Mouse (Mus musculus): ENCODE results near the gene Mettl22. TPM values are rescaled to one million over a fixed set of nuclear protein-coding genes. Genes with fewer than 3 reads are reported as not detected.

Gene Mettl22
- polyA plus RNA-seq, 1 experiment from 2014 or later: 22.3 TPM

GRCm38 (mm10) chr16:8491743-8492490 lies 21.3 kb downstream of the Mettl22 start:
- Histone ChIP-seq H3K4me1 (replicated peaks; ENCODE audit: control insufficient read depth, insufficient read depth, low read length) (no peaks in the 10 kb centered on the region), H3K27ac (ENCODE audit: low read depth, low read length) (no peak overlapping the region), H3K36me3 (ENCODE audit: control insufficient read depth, insufficient read depth, low read length) (peaks cover 3% of the 10 kb centered on the region), H3K9me3 (ENCODE audit: control insufficient read depth, low read length) (no peaks in the 10 kb centered on the region), H3K27me3 (replicated peaks; ENCODE audit: control insufficient read depth, insufficient read depth, low read length) (no peaks in the 10 kb centered on the region), H3K4me2 (no peak overlapping the region), H3K4me3 (ENCODE audit: low read depth, low read length) (no peak overlapping the region), H3K9ac (ENCODE audit: low read depth, low read length) (no peak overlapping the region)
- WGBS: 41% methylated on average over 13 of the region's 13 CpGs
- DNase-seq (ENCODE audit: low spot score): no peak
- ATAC-seq (replicated peaks; ENCODE audit: low FRiP score): no peak

GRCm38 (mm10) chr16:8494268-8494667 lies 23.7 kb downstream of the Mettl22 start:
- 0 out of 2 replicates have a peak, but pooled peaks have one; percentile 57 for ATAC-seq (replicated peaks; ENCODE audit: low FRiP score)
- Histone ChIP-seq H3K9me3 (ENCODE audit: control insufficient read depth, low read length) (no peaks in the 10 kb centered on the region), H3K4me3 (ENCODE audit: low read depth, low read length) (no peak overlapping the region), H3K36me3 (ENCODE audit: control insufficient read depth, insufficient read depth, low read length) (no peaks in the 10 kb centered on the region), H3K27ac (ENCODE audit: low read depth, low read length) (no peak overlapping the region), H3K4me2 (no peak overlapping the region), H3K9ac (ENCODE audit: low read depth, low read length) (no peak overlapping the region), H3K27me3 (replicated peaks; ENCODE audit: control insufficient read depth, insufficient read depth, low read length) (no peaks in the 10 kb centered on the region), H3K4me1 (replicated peaks; ENCODE audit: control insufficient read depth, insufficient read depth, low read length) (no peaks in the 10 kb centered on the region)
- DNase-seq (ENCODE audit: low spot score): peak; percentile 52
- WGBS: 22% methylated on average over 4 of the region's 4 CpGs

- Histone ChIP-seq H3K36me3 (ENCODE audit: control insufficient read depth, insufficient read depth, low read length) (no peaks in the 10 kb centered on the region), H3K4me2 (no peak overlapping the region), H3K27ac (ENCODE audit: low read depth, low read length) (no peak overlapping the region), H3K4me1 (replicated peaks; ENCODE audit: control insufficient read depth, insufficient read depth, low read length) (no peaks in the 10 kb centered on the region), H3K9me3 (ENCODE audit: control insufficient read depth, low read length) (no peaks in the 10 kb centered on the region), H3K9ac (ENCODE audit: low read depth, low read length) (no peak overlapping the region), H3K27me3 (replicated peaks; ENCODE audit: control insufficient read depth, insufficient read depth, low read length) (no peaks in the 10 kb centered on the region), H3K4me3 (ENCODE audit: low read depth, low read length) (no peak overlapping the region)
- WGBS: 43% methylated on average over 2 of the region's 2 CpGs
- ATAC-seq (replicated peaks; ENCODE audit: low FRiP score): no peak
- DNase-seq (ENCODE audit: low spot score): no peak
Measured at GRCm38 (mm10) chr16:8496967-8497366, 26.4 kb downstream of the Mettl22 start.

- no peaks in the 10 kb centered on the region for H3K4me1 ChIP-seq (replicated peaks; ENCODE audit: control insufficient read depth, insufficient read depth, low read length)
- H3K9ac ChIP-seq (ENCODE audit: low read depth, low read length): no peak overlapping the region
- H3K9me3 ChIP-seq (ENCODE audit: control insufficient read depth, low read length): no peaks in the 10 kb centered on the region
- no peak overlapping the region for H3K27ac ChIP-seq (ENCODE audit: low read depth, low read length)
- no peak for ATAC-seq (replicated peaks; ENCODE audit: low FRiP score)
- no peaks in the 10 kb centered on the region; the same call in 1 of the 2 replicates for H3K27me3 ChIP-seq (replicated peaks; ENCODE audit: control insufficient read depth, insufficient read depth, low read length)
- no peak for DNase-seq (ENCODE audit: low spot score)
- no peak overlapping the region for H3K4me3 ChIP-seq (ENCODE audit: low read depth, low read length)
- H3K4me2 ChIP-seq: no peak overlapping the region
- 56% methylated on average over 2 of the region's 2 CpGs for WGBS
- no peaks in the 10 kb centered on the region for H3K36me3 ChIP-seq (ENCODE audit: control insufficient read depth, insufficient read depth, low read length)
Measured at GRCm38 (mm10) chr16:8504271-8504670, 33.7 kb downstream of the Mettl22 start.

GRCm38 (mm10) chr16:8509894-8510293 lies 39.3 kb downstream of the Mettl22 start:
- Histone ChIP-seq H3K27ac (ENCODE audit: low read depth, low read length) (no peak overlapping the region), H3K9me3 (ENCODE audit: control insufficient read depth, low read length) (no peaks in the 10 kb centered on the region), H3K4me2 (no peak overlapping the region), H3K27me3 (replicated peaks; ENCODE audit: control insufficient read depth, insufficient read depth, low read length) (peaks cover 2% of the 10 kb centered on the region; the same call in 1 of the 2 replicates), H3K4me3 (ENCODE audit: low read depth, low read length) (no peak overlapping the region), H3K4me1 (replicated peaks; ENCODE audit: control insufficient read depth, insufficient read depth, low read length) (peaks cover 3% of the 10 kb centered on the region; the same call in 1 of the 2 replicates), H3K9ac (ENCODE audit: low read depth, low read length) (no peak overlapping the region), H3K36me3 (ENCODE audit: control insufficient read depth, insufficient read depth, low read length) (no peaks in the 10 kb centered on the region)
- no peak for ATAC-seq (replicated peaks; ENCODE audit: low FRiP score)
- WGBS: 69% methylated on average over 5 of the region's 5 CpGs
- no peak for DNase-seq (ENCODE audit: low spot score)

GRCm38 (mm10) chr16:8512830-8513229 lies 42.2 kb downstream of the Mettl22 start:
- ATAC-seq (replicated peaks; ENCODE audit: low FRiP score): peak; percentile 11; the same call in 1 of the 2 replicates
- H3K9ac ChIP-seq (ENCODE audit: low read depth, low read length): no peak overlapping the region
- 4% methylated on average over 5 of the region's 5 CpGs for WGBS
- H3K27ac ChIP-seq (ENCODE audit: low read depth, low read length): no peak overlapping the region
- H3K36me3 ChIP-seq (ENCODE audit: control insufficient read depth, insufficient read depth, low read length): no peaks in the 10 kb centered on the region
- H3K9me3 ChIP-seq (ENCODE audit: control insufficient read depth, low read length): no peaks in the 10 kb centered on the region
- peak overlapping the region; percentile 48 for H3K4me3 ChIP-seq (ENCODE audit: low read depth, low read length)
- H3K4me1 ChIP-seq (replicated peaks; ENCODE audit: control insufficient read depth, insufficient read depth, low read length): peaks cover 4% of the 10 kb centered on the region; the same call in 1 of the 2 replicates
- no peak for DNase-seq (ENCODE audit: low spot score)
- peak overlapping the region; percentile 63 for H3K4me2 ChIP-seq
- peaks cover 2% of the 10 kb centered on the region; the same call in 1 of the 2 replicates for H3K27me3 ChIP-seq (replicated peaks; ENCODE audit: control insufficient read depth, insufficient read depth, low read length)

- no peak within 1 kb of the TSS for H3K27ac ChIP-seq (ENCODE audit: low read depth, low read length)
- H3K4me2 ChIP-seq: peak within 1 kb of the TSS; percentile 63
- H3K4me3 ChIP-seq (ENCODE audit: low read depth, low read length): peak within 1 kb of the TSS; percentile 48
- peak within 1 kb of the TSS; percentile 30; the same call in 1 of the 2 replicates for H3K9ac ChIP-seq (ENCODE audit: low read depth, low read length)
- WGBS: 1% methylated on average over 44 of the region's 46 CpGs
- DNase-seq (ENCODE audit: low spot score): peak; percentile 86
- H3K4me1 ChIP-seq (replicated peaks; ENCODE audit: control insufficient read depth, insufficient read depth, low read length): peaks cover 4% of the 10 kb centered on the region; the same call in 1 of the 2 replicates
- H3K36me3 ChIP-seq (ENCODE audit: control insufficient read depth, insufficient read depth, low read length): no peaks in the 10 kb centered on the region
- H3K27me3 ChIP-seq (replicated peaks; ENCODE audit: control insufficient read depth, insufficient read depth, low read length): peaks cover 2% of the 10 kb centered on the region; the same call in 1 of the 2 replicates
- ATAC-seq (replicated peaks; ENCODE audit: low FRiP score): peak; percentile 95
- no peaks in the 10 kb centered on the region for H3K9me3 ChIP-seq (ENCODE audit: control insufficient read depth, low read length)
Measured at GRCm38 (mm10) chr16:8513236-8513906, 42.8 kb downstream of the Mettl22 start, which contains the start of gene Abat. Abat (plus strand) TSS chr16:8513429.

- H3K9me3 ChIP-seq (ENCODE audit: control insufficient read depth, low read length): no peaks in the 10 kb centered on the region
- H3K27me3 ChIP-seq (replicated peaks; ENCODE audit: control insufficient read depth, insufficient read depth, low read length): peaks cover 2% of the 10 kb centered on the region; the same call in 1 of the 2 replicates
- peak overlapping the region; percentile 48 for H3K4me3 ChIP-seq (ENCODE audit: low read depth, low read length)
- peak overlapping the region; percentile 63 for H3K4me2 ChIP-seq
- no peak overlapping the region for H3K27ac ChIP-seq (ENCODE audit: low read depth, low read length)
- H3K9ac ChIP-seq (ENCODE audit: low read depth, low read length): no peak overlapping the region
- WGBS: 50% methylated on average over 4 of the region's 4 CpGs
- ATAC-seq (replicated peaks; ENCODE audit: low FRiP score): no peak
- no peak for DNase-seq (ENCODE audit: low spot score)
- H3K4me1 ChIP-seq (replicated peaks; ENCODE audit: control insufficient read depth, insufficient read depth, low read length): peaks cover 4% of the 10 kb centered on the region; the same call in 1 of the 2 replicates
- no peaks in the 10 kb centered on the region for H3K36me3 ChIP-seq (ENCODE audit: control insufficient read depth, insufficient read depth, low read length)
Measured at GRCm38 (mm10) chr16:8514180-8514579, 43.6 kb downstream of the Mettl22 start.

Measured in liver, embryonic 11.5 days (tissue).